Mouse (Mus musculus) erythroblast, embryonic 14.5 days (primary cell): Measurements from ENCODE around the gene Rcan1.

Experiments
- GATA1 ChIP-seq: IDR thresholded peaks from 2 replicates; pipeline ENCODE4 v1.6.1; 2012; ENCODE audit warnings: low read length, inconsistent platforms, mixed read lengths
- TAL1 ChIP-seq: IDR thresholded peaks from 3 replicates; pipeline ENCODE4 v1.6.1; 2012; ENCODE audit warnings: low read length, inconsistent platforms, mixed read lengths

DNA sequence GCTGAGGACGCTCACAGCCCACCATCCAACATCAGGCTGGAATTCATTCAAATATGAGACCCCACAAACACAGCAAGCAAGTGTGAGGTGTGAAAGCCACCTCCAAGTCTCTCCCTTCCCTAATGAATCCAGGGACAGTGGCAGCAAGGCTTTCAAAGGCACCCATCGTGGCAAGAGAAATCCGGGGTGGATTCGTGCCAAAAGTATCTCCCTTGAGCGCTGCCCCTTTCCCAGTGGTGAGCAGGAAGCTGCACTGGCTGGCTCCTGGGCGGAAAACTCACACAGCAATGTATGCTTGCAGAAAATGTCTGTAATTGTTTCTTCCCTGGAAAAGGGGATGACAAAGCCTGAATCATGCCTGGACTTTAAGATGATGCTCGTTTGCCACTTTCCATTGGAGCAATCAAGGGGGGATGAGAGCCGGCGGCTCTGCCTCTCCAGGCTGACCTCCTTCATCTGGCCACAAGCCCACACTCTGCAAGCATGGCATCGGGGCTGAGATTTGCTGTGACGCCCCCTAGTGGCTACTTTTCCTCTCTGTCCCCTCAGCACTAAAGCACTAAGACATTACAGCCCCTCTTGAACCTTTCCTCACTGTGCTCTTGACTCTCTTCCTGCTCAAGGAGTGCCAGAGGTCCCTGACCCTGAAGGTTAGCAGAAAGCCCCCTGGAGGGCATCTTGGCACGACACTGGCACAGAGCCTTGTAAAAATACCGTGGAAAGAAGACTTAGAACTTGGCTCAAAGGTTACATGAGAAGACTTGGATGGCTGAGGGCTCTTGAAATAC is 49.3 kb downstream of the Rcan1 start:
- TF ChIP-seq GATA1 (no peak), TAL1 (no peak)
